Mouse (Mus musculus) forebrain, embryonic 11.5 days (tissue): Measurements from ENCODE around the gene Il4i1. TPM values are rescaled to one million over a fixed set of nuclear protein-coding genes. Genes with fewer than 3 reads are reported as not detected.

Source experiments
- ATAC-seq: fragments of 200-750 bp; cut with Nextera tagmentation; replicated peaks from 2 replicates; pipeline ENCODE4 v1.8.0; 2017; ENCODE audit warnings: moderate TSS enrichment; ENCODE audit not compliant: low FRiP score
- DNase-seq: peaks from one replicate; pipeline ENCODE4 v3.0.0-alpha.2; 2017; ENCODE audit warnings: low spot score
- H3K27ac ChIP-seq: fragments of 300-500 bp; sonication (generic); 2 replicates; pipeline ENCODE4 v1.5.1; 2014; ENCODE audit warnings: low read depth, low read length
- H3K27me3 ChIP-seq: fragments of 300-500 bp; sonication (generic); 2 replicates; pipeline ENCODE4 v1.6.1; 2014; ENCODE audit warnings: mild to moderate bottlenecking, low read length, mixed read lengths; ENCODE audit not compliant: control insufficient read depth, insufficient read depth
- H3K36me3 ChIP-seq: fragments of 300-500 bp; sonication (generic); 2 replicates; pipeline ENCODE4 v1.6.1; 2014; ENCODE audit warnings: mild to moderate bottlenecking, low read length, moderate library complexity, mixed read lengths; ENCODE audit not compliant: control insufficient read depth, insufficient read depth
- H3K4me1 ChIP-seq: fragments of 300-500 bp; sonication (generic); replicated peaks from 2 replicates; pipeline ENCODE4 v1.6.1; 2014; ENCODE audit warnings: low read length, mixed read lengths; ENCODE audit not compliant: control insufficient read depth, insufficient read depth
- H3K4me2 ChIP-seq: fragments of 300-500 bp; sonication (generic); 2 replicates; pipeline ENCODE4 v1.6.1; 2014; ENCODE audit warnings: low read depth, mild to moderate bottlenecking, low read length, moderate library complexity, mixed read lengths; ENCODE audit not compliant: severe bottlenecking
- H3K4me3 ChIP-seq: fragments of 300-500 bp; sonication (generic); 2 replicates; pipeline ENCODE4 v1.5.1; 2014; ENCODE audit warnings: low read depth, low read length
- H3K9ac ChIP-seq: fragments of 300-500 bp; sonication (generic); 2 replicates; pipeline ENCODE4 v1.6.1; 2014; ENCODE audit warnings: low read length
- H3K9me3 ChIP-seq: fragments of 300-500 bp; sonication (generic); 2 replicates; pipeline ENCODE4 v1.6.1; 2016; ENCODE audit warnings: low read length, mixed read lengths; ENCODE audit not compliant: control insufficient read depth
- WGBS: fragments of 180-500 bp; shearing (Covaris S2); extraction: QIAGEN DNeasy Blood & Tissue Kit; methylation state at CpG from one replicate; pipeline ENCODE4 v1.1.7; 2014; 5-methylcytosine and 5-hydroxymethylcytosine counted together
- polyA plus RNA-seq: library from polyadenylated mRNA; unstranded; fragments of >200 nt; fragmentation: Nextera tagmentation; extraction: Ambion mirVana; gene quantifications from 2 replicates; pipeline ENCODE4 v1.2.1, GENCODE M21; 2014

Il4i1 gene
- polyA plus RNA-seq, 1 experiment from 2014 or later = 1.4 TPM

DNA sequence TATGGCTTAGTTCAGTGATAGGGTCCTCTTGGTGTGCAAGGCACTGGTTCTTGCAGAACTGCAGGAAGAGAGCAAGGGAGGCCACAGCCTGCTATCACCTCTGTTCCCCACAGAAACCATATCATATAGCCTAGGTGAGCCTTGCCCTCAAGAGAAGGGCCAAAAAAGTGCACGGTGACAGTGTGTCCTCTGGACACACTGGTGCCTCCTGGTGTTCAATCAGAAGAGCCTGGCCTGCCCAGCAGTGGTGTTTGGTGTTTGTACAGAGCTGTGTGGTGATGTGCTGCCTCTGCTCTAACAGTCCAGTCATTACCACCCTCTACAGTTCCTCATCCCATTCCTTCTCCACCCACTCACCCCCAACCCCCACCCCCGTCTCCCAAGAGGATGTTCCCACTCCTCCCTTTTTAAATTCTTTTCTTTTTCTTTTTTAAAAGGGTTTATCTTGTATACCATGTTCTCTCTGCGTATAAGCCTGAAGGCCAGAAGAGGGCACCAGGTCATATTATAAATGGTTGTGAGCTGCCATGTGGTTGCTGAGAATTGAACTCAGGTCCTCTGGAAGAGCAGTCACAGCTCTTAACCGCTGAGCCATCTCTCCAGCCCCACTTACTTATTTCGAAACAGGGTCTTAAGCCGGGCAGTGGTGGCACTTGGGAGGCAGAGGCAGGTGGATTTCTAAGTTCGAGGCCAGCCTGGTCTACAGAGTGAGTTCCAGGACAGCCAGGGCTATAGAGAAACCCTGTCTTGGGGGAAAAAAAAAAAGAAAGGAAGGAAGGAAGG, 5.7 kb downstream of the Il4i1 start:
- H3K4me3 ChIP-seq = no peak overlapping the region
- 83% methylated on average over 7 of the region's 7 CpGs for WGBS
- DNase-seq = peak; percentile 38
- peaks cover 21% of the 10 kb centered on the region for H3K4me1 ChIP-seq
- ATAC-seq = no peak
- H3K4me2 ChIP-seq = no peak overlapping the region
- H3K9ac ChIP-seq = no peak overlapping the region
- H3K36me3 ChIP-seq = no peaks in the 10 kb centered on the region; the same call in 1 of the 2 replicates
- no peaks in the 10 kb centered on the region for H3K27me3 ChIP-seq
- no peaks in the 10 kb centered on the region for H3K9me3 ChIP-seq
- no peak overlapping the region for H3K27ac ChIP-seq

DNA sequence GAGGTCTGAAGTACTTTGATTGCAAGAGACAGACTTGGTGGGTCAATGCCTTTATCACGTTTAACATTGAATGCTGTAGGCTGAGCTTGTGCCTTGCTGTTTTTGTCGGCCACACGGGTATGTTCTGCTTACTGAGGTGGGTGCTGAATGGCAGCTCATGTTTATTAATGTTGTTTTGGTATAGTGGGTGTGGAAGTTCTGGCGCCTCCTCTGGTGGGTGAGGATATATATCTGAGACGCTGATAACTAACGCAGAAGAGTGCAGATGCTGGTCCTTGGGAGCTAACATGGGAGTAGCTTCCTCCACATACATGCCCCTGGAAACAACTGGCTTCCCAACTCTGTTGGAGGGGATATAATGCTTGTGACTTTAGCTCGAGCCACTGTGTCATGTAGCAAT, 7.2 kb downstream of the Il4i1 start:
- no peak overlapping the region for H3K4me2 ChIP-seq
- H3K27ac ChIP-seq = no peak overlapping the region
- ATAC-seq (no peak), DNase-seq (peak; percentile 54)
- H3K4me1 ChIP-seq = peaks cover 17% of the 10 kb centered on the region
- H3K9me3 ChIP-seq = no peaks in the 10 kb centered on the region
- H3K9ac ChIP-seq = no peak overlapping the region
- no peak overlapping the region for H3K4me3 ChIP-seq
- H3K27me3 ChIP-seq = no peaks in the 10 kb centered on the region
- 38% methylated on average over 7 of the region's 7 CpGs for WGBS
- no peaks in the 10 kb centered on the region; the same call in 1 of the 2 replicates for H3K36me3 ChIP-seq

- no peak overlapping the region for H3K27ac ChIP-seq
- H3K36me3 ChIP-seq = peaks cover 11% of the 10 kb centered on the region
- no peak for ATAC-seq
- H3K4me2 ChIP-seq = no peak overlapping the region
- no peaks in the 10 kb centered on the region for H3K27me3 ChIP-seq
- H3K9ac ChIP-seq = no peak overlapping the region
- WGBS = 35% methylated on average over 3 of the region's 3 CpGs
- no peak overlapping the region for H3K4me3 ChIP-seq
- H3K9me3 ChIP-seq = no peaks in the 10 kb centered on the region
- peak; percentile 84 for DNase-seq
- H3K4me1 ChIP-seq = peaks cover 10% of the 10 kb centered on the region; the same call in 1 of the 2 replicates
Measured at GRCm38 (mm10) chr7:44824872-44825271, 8.7 kb downstream of the Il4i1 start.

DNA sequence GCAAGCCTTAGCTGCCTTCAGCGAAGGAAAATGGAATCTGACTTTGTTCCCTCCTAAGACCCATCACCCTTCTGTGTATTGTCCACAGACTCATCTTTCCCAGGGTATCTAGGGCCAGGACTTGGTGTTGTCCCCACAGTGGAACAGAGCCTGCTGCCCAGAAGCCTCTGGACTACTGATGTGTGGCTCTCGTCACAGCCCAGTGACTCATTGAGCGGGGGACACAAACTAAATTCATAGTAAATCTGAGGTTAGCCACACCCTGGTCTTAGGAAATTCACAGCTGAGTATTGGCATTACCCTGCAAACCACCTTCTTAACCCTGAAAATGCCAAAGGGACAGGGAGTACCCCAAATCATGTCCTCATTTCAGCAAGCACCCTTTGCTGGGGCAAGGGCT, 10.6 kb downstream of the Il4i1 start:
- no peaks in the 10 kb centered on the region for H3K9me3 ChIP-seq
- WGBS = 91% methylated on average over 3 of the region's 3 CpGs
- H3K36me3 ChIP-seq = peaks cover 17% of the 10 kb centered on the region
- ATAC-seq (no peak), DNase-seq (no peak)
- no peaks in the 10 kb centered on the region for H3K27me3 ChIP-seq
- no peak overlapping the region for H3K4me3 ChIP-seq
- H3K4me1 ChIP-seq = peaks cover 7% of the 10 kb centered on the region; the same call in 1 of the 2 replicates
- no peak overlapping the region for H3K4me2 ChIP-seq
- no peak overlapping the region for H3K9ac ChIP-seq
- no peak overlapping the region for H3K27ac ChIP-seq

DNA sequence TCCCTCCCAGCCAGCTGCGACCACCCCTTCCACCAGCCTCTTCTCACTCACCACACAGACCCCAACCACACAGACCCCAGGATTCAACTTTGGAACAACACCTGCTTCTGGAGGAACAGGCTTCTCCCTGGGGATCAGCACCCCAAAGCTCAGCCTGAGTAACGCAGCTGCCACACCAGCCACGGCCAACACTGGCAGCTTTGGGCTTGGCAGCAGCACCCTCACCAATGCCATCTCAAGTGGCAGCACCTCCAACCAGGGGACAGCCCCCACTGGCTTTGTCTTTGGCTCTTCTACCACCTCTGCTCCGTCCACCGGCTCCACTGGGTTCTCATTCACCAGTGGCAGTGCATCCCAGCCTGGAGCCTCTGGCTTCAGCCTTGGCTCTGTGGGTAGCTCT, 12.5 kb downstream of the Il4i1 start:
- no peak overlapping the region for H3K27ac ChIP-seq
- H3K4me3 ChIP-seq = no peak overlapping the region
- H3K36me3 ChIP-seq = peaks cover 17% of the 10 kb centered on the region
- DNase-seq = no peak
- H3K4me1 ChIP-seq = peaks cover 5% of the 10 kb centered on the region; the same call in 1 of the 2 replicates
- no peak overlapping the region for H3K4me2 ChIP-seq
- no peaks in the 10 kb centered on the region for H3K9me3 ChIP-seq
- WGBS = 93% methylated on average over 5 of the region's 5 CpGs
- no peak overlapping the region for H3K9ac ChIP-seq
- no peaks in the 10 kb centered on the region for H3K27me3 ChIP-seq
- no peak for ATAC-seq

DNA sequence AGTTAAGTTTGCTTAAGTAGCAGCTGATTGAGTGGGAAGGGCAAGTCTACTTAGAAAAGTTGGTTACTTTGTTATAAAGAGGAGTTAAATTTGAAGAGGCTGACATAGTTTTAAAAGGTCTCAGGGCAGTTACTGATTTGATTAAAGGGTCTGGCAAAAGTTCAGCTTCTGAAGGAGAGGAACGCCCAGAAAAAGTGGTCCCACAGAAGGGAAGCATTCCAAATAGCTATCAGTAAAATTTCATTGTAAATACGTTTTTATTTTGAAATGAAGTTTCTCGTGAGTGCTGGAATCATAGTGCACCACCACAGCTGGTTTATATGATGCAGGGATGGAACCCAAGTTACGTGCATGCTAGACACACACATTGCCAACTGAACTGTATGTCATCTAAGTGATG, 16.6 kb downstream of the Il4i1 start:
- H3K9me3 ChIP-seq = no peaks in the 10 kb centered on the region
- 83% methylated on average over 4 of the region's 4 CpGs for WGBS
- H3K9ac ChIP-seq = no peak overlapping the region
- H3K4me1 ChIP-seq = no peaks in the 10 kb centered on the region
- H3K36me3 ChIP-seq = peaks cover 17% of the 10 kb centered on the region
- H3K27ac ChIP-seq = no peak overlapping the region
- no peak for DNase-seq
- H3K4me3 ChIP-seq = no peak overlapping the region
- no peak overlapping the region for H3K4me2 ChIP-seq
- no peak for ATAC-seq
- no peaks in the 10 kb centered on the region for H3K27me3 ChIP-seq

GRCm38 (mm10) chr7:44835373-44836015, 19.3 kb downstream of the Il4i1 start:
- no peak for DNase-seq
- Histone ChIP-seq H3K36me3 (no peaks in the 10 kb centered on the region; the same call in none of the 2 replicates), H3K4me3 (no peak overlapping the region), H3K27me3 (peaks cover 14% of the 10 kb centered on the region), H3K9ac (no peak overlapping the region), H3K4me1 (peaks cover 10% of the 10 kb centered on the region), H3K27ac (no peak overlapping the region), H3K4me2 (no peak overlapping the region), H3K9me3 (no peaks in the 10 kb centered on the region)
- ATAC-seq = no peak
- WGBS = 100% methylated on average over 1 of the region's 1 CpGs

DNA sequence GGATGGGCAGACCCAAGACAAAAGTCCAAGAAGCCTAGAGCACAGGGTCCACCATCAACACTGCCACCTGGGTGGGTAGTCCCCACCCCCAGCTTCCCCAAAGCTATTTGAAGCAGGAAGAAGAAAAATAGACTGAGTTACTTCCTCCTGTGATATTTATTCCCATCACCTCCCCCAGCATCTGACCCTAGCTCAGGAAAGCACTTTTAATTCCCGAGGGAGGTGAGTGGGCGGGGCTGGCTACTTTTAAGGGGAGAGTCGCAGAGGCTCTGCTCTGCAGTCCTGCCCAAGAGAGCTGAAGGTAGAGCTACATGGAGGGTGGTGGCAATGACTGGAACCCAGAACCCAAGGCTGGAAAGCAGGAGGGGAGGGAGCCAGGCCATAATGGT, 19.8 kb downstream of the Il4i1 start:
- DNase-seq (no peak), ATAC-seq (no peak)
- H3K9ac ChIP-seq = no peak overlapping the region
- H3K27me3 ChIP-seq = peaks cover 18% of the 10 kb centered on the region
- H3K4me1 ChIP-seq = peaks cover 10% of the 10 kb centered on the region
- no peak overlapping the region for H3K27ac ChIP-seq
- H3K4me2 ChIP-seq = no peak overlapping the region
- no peaks in the 10 kb centered on the region for H3K9me3 ChIP-seq
- no peak overlapping the region for H3K4me3 ChIP-seq
- 50% methylated on average over 3 of the region's 3 CpGs for WGBS
- no peaks in the 10 kb centered on the region; the same call in none of the 2 replicates for H3K36me3 ChIP-seq
